Mouse (Mus musculus) thymus, adult 2 months (tissue): ENCODE results near the gene Sh3bgrl3. TPM values are rescaled to one million over a fixed set of nuclear protein-coding genes. Genes with fewer than 3 reads are reported as not detected.

Source experiments
- DNase-seq: peaks from one replicate; pipeline ENCODE4 v3.0.0; 2021
- H3K27ac ChIP-seq: fragments of 200-500 bp; 2 replicates; pipeline ENCODE4 v1.5.1; 2012; ENCODE audit warnings: low read length, control low read depth; ENCODE audit not compliant: control insufficient read depth, insufficient read depth
- H3K27me3 ChIP-seq: fragments of 200-500 bp; 2 replicates; pipeline ENCODE4 v1.6.1; 2012; ENCODE audit warnings: mild to moderate bottlenecking, low read length, moderate library complexity, mixed read lengths; ENCODE audit not compliant: control insufficient read depth, insufficient read depth
- H3K36me3 ChIP-seq: fragments of 200-500 bp; 2 replicates; pipeline ENCODE4 v1.6.1; 2012; ENCODE audit warnings: mild to moderate bottlenecking, low read length, moderate library complexity; ENCODE audit not compliant: control insufficient read depth, insufficient read depth
- H3K4me1 ChIP-seq: fragments of 200-500 bp; replicated peaks from 2 replicates; pipeline ENCODE4 v1.6.1; 2012; ENCODE audit warnings: low read length; ENCODE audit not compliant: control insufficient read depth, insufficient read depth
- H3K4me3 ChIP-seq: fragments of 200-500 bp; 2 replicates; pipeline ENCODE4 v1.5.1; 2012; ENCODE audit warnings: mild to moderate bottlenecking, low read length, control low read depth, moderate library complexity; ENCODE audit not compliant: control insufficient read depth, insufficient read depth
- CTCF ChIP-seq: fragments of 200-500 bp; IDR thresholded peaks from 2 replicates; pipeline ENCODE4 v1.5.1; 2012; ENCODE audit warnings: mild to moderate bottlenecking, control low read depth, low read length, moderate library complexity, borderline replicate concordance; ENCODE audit not compliant: control insufficient read depth, poor library complexity, insufficient read depth; ENCODE audit errors: extremely low read depth
- POLR2A ChIP-seq: fragments of 200-500 bp; IDR thresholded peaks from 2 replicates; pipeline ENCODE4 v1.6.1; 2012; ENCODE audit warnings: mild to moderate bottlenecking, low read length, control low read depth, moderate library complexity; ENCODE audit not compliant: control insufficient read depth, poor library complexity, insufficient read depth; ENCODE audit errors: extremely low read depth
- WGBS: fragments of 180-500 bp; shearing (Covaris S2); methylation state at CpG from one replicate; pipeline ENCODE4 v1.1.7; 2018; 5-methylcytosine and 5-hydroxymethylcytosine counted together
- polyA plus RNA-seq: library from polyadenylated mRNA; depleted of rRNA; stranded (reverse); fragments of >200 nt; gene quantifications from 2 replicates; pipeline ENCODE4 v1.2.3, GENCODE M21; 2012

Sh3bgrl3 gene
- polyA plus RNA-seq, 1 experiment = 1,368 TPM

- peak; percentile 87 for DNase-seq
- Histone ChIP-seq H3K27me3 (no peaks in the 10 kb centered on the region), H3K4me1 (peaks cover 68% of the 10 kb centered on the region), H3K27ac (peak within 1 kb of the TSS; percentile 83), H3K36me3 (no peaks in the 10 kb centered on the region), H3K4me3 (peak within 1 kb of the TSS; percentile 85)
- WGBS = 3% methylated on average over 3 of the region's 3 CpGs
- TF ChIP-seq CTCF (no peak), POLR2A (0 out of 2 replicates have a peak, but pooled peaks have one; percentile 51)
Observed at GRCm38 (mm10) chr4:134094923-134095547, 33.6 kb downstream of the Sh3bgrl3 start, which contains the start of gene Cd52. Gene Cd52, minus strand, starts transcription at chr4:134095082.

- 74% methylated on average over 7 of the region's 7 CpGs for WGBS
- no peak for DNase-seq
Observed at GRCm38 (mm10) chr4:134094004-134094564, 34.5 kb downstream of the Sh3bgrl3 start.

DNA sequence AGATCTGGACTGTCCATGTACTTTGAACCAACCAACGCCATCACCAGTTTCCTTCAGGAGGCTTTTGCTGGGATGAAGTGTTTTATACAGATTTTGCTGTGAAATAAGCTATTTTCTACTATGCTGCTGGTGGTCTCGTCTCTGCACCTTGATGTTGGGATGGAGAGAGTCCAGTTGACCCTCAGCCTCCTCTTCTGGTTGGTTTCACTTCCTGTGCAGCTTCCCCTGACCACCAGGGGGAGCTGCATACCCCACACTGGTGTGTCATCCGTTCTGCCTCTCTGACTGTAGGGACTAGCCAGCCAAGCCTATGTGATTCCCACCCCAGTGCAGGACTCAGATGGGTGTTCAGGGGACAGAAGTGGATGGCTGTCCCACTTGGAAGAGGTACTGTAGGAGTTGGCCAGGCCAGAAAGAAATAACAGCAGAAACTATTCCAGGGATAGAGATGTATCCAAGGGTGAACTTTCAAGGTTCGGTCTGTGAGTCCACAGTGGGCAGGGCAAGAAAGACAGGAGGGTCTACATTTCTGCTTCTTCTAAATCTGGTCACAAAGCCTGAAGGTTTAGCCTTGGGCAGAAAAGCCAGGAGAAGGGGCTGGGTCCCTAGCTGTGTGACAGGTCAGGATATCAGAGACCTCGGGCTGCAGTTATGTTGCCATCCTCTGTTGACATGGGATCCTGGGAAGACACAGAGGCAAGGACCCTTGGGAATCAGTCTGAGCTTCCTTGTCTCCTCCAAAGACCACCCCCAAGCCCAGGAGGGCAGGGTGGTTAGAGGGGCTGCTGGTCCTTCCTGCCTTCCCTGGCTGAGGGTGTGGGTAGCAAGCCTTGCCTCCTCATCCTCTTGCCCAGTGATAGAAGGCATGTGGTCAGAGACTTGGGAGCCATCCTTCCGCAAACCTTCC lies 36.0 kb downstream of the Sh3bgrl3 start:
- H3K27ac ChIP-seq = peak overlapping the region; percentile 83
- H3K4me3 ChIP-seq = peak overlapping the region; percentile 85
- no peaks in the 10 kb centered on the region for H3K36me3 ChIP-seq
- H3K27me3 ChIP-seq = no peaks in the 10 kb centered on the region
- peak; percentile 93; the same call in 1 of the 2 replicates for TF ChIP-seq CTCF
- no peak for TF ChIP-seq POLR2A
- peaks cover 51% of the 10 kb centered on the region for H3K4me1 ChIP-seq
- DNase-seq = peak; percentile 84
- WGBS = 65% methylated on average over 6 of the region's 6 CpGs

More at GRCm38 (mm10) chr4:134094004-134094564, 34.5 kb downstream of the Sh3bgrl3 start:
- Histone ChIP-seq H3K36me3 (no peaks in the 10 kb centered on the region), H3K27me3 (no peaks in the 10 kb centered on the region), H3K4me1 (peaks cover 66% of the 10 kb centered on the region), H3K27ac (peak overlapping the region; percentile 83), H3K4me3 (peak overlapping the region; percentile 85)
- TF ChIP-seq CTCF (no peak), POLR2A (no peak)

DNA sequence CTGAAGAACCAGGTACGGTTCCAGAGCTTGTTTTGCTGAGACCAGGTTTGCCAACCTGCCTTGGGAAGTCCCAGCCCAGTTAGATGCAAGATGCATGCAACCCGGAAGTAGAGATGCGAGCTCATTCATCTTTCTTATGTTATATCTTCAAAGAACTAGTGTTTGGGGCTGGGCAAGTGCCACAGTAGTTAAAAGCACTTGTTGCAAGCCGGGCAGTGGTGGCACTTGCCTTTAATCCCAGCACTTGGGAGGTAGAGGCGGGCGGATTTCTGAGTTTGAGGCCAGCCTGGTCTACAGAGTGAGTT lies 37.4 kb downstream of the Sh3bgrl3 start:
- Histone ChIP-seq H3K4me3 (no peak overlapping the region), H3K27ac (no peak overlapping the region), H3K4me1 (peaks cover 42% of the 10 kb centered on the region), H3K36me3 (no peaks in the 10 kb centered on the region), H3K27me3 (no peaks in the 10 kb centered on the region)
- TF ChIP-seq CTCF (no peak), POLR2A (no peak)
- WGBS = 79% methylated on average over 6 of the region's 6 CpGs
- DNase-seq = no peak

- Histone ChIP-seq H3K27ac (no peak overlapping the region), H3K36me3 (no peaks in the 10 kb centered on the region), H3K4me1 (peaks cover 40% of the 10 kb centered on the region), H3K27me3 (no peaks in the 10 kb centered on the region), H3K4me3 (no peak overlapping the region)
- WGBS = 91% methylated on average over 16 of the region's 16 CpGs
- TF ChIP-seq CTCF (no peak), POLR2A (no peak)
- no peak for DNase-seq
Observed at GRCm38 (mm10) chr4:134090521-134091224, 37.9 kb downstream of the Sh3bgrl3 start.

DNA sequence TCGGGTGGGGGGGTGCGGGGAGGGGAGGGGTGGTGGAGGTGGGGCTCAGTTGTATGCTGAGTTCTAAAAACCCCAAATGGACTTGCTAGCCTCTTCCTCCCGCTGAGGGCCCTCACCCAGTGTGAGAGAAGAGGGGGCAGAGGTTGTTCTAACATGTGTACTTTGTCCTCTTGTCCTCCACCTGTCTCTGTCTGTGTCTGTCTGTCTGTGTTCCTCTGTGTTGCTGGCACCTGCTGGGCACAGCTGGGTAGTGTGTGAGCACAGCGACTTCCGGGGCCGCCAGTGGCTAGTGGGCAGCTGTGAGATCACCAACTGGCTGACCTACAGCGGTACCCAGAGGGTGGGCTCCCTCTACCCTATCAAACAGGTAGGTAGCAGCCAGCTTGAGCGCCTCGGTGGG lies 39.6 kb downstream of the Sh3bgrl3 start:
- no peak for TF ChIP-seq CTCF
- no peak for TF ChIP-seq POLR2A
- H3K4me3 ChIP-seq = no peak overlapping the region
- WGBS = 86% methylated on average over 9 of the region's 9 CpGs
- no peaks in the 10 kb centered on the region for H3K27me3 ChIP-seq
- no peaks in the 10 kb centered on the region for H3K36me3 ChIP-seq
- no peak for DNase-seq
- H3K4me1 ChIP-seq = peaks cover 31% of the 10 kb centered on the region
- H3K27ac ChIP-seq = no peak overlapping the region
